Mouse (Mus musculus) testis, postnatal 14 days (tissue): ENCODE data around the gene Aldh3a2.
"Not testable (repeated sequence)": the region's sequence is repeated elsewhere in the genome, so short reads cannot be mapped to it uniquely, and the experiment has no call there.

Experiments
- DNase-seq: peaks from one replicate; pipeline ENCODE4 v3.0.0; 2021; ENCODE audit warnings: low spot score

The Aldh3a2 gene

GRCm38 (mm10) chr11:61266551-61267533 lies at the start of gene Aldh3a2:
TSS of gene Aldh3a2 (minus strand) at chr11:61267464.
- peak; percentile 94 for DNase-seq

GRCm38 (mm10) chr11:61316864-61317263 lies 49.6 kb upstream of the Aldh3a2 start:
- DNase-seq = peak; percentile 67

GRCm38 (mm10) chr11:61310321-61310720 lies 43.1 kb upstream of the Aldh3a2 start:
- no peak for DNase-seq

- DNase-seq = no peak
Measured at GRCm38 (mm10) chr11:61309831-61310230, 42.6 kb upstream of the Aldh3a2 start.

GRCm38 (mm10) chr11:61307795-61308194 lies 40.5 kb upstream of the Aldh3a2 start:
- no peak for DNase-seq

- DNase-seq = peak; percentile 59
Measured at GRCm38 (mm10) chr11:61305377-61305776, 38.1 kb upstream of the Aldh3a2 start.

- DNase-seq = not testable (repeated sequence)
Measured at GRCm38 (mm10) chr11:61304535-61304934, 37.3 kb upstream of the Aldh3a2 start.

- no peak for DNase-seq
Measured at GRCm38 (mm10) chr11:61300716-61301392, 33.6 kb upstream of the Aldh3a2 start.

- no peak for DNase-seq
Measured at GRCm38 (mm10) chr11:61300205-61300604, 32.9 kb upstream of the Aldh3a2 start.

- DNase-seq = no peak
Measured at GRCm38 (mm10) chr11:61297901-61298300, 30.6 kb upstream of the Aldh3a2 start.

GRCm38 (mm10) chr11:61297326-61297725 lies 30.1 kb upstream of the Aldh3a2 start:
- DNase-seq = no peak

GRCm38 (mm10) chr11:61296556-61296955 lies 29.3 kb upstream of the Aldh3a2 start:
- no peak for DNase-seq

GRCm38 (mm10) chr11:61295556-61295955 lies 28.3 kb upstream of the Aldh3a2 start:
- DNase-seq = no peak

GRCm38 (mm10) chr11:61294431-61294830 lies 27.2 kb upstream of the Aldh3a2 start:
- DNase-seq = no peak

GRCm38 (mm10) chr11:61293251-61293650 lies 26.0 kb upstream of the Aldh3a2 start:
- DNase-seq = no peak

GRCm38 (mm10) chr11:61284323-61284722 lies 17.1 kb upstream of the Aldh3a2 start:
- peak; percentile 82 for DNase-seq

- DNase-seq = no peak
Measured at GRCm38 (mm10) chr11:61283414-61284049, 16.3 kb upstream of the Aldh3a2 start.

- no peak for DNase-seq
Measured at GRCm38 (mm10) chr11:61278445-61279077, 11.3 kb upstream of the Aldh3a2 start.

- DNase-seq = no peak
Measured at GRCm38 (mm10) chr11:61277937-61278336, 10.7 kb upstream of the Aldh3a2 start.

GRCm38 (mm10) chr11:61276482-61276881 lies 9.2 kb upstream of the Aldh3a2 start:
- no peak for DNase-seq

- DNase-seq = no peak
Measured at GRCm38 (mm10) chr11:61275106-61275505, 7.8 kb upstream of the Aldh3a2 start.

- no peak for DNase-seq
Measured at GRCm38 (mm10) chr11:61274421-61274820, 7.2 kb upstream of the Aldh3a2 start.
